Mouse (Mus musculus): Measurements from ENCODE around the gene Slc22a23. TPM values are rescaled to one million over a fixed set of nuclear protein-coding genes. Genes with fewer than 3 reads are reported as not detected.
"Not testable (repeated sequence)": the region's sequence is repeated elsewhere in the genome, so short reads cannot be mapped to it uniquely, and the experiment has no call there.

Gene Slc22a23
- 5.1 and 5.9 TPM in 2 replicates for total RNA-seq (2012; rRNA removed)

DNA sequence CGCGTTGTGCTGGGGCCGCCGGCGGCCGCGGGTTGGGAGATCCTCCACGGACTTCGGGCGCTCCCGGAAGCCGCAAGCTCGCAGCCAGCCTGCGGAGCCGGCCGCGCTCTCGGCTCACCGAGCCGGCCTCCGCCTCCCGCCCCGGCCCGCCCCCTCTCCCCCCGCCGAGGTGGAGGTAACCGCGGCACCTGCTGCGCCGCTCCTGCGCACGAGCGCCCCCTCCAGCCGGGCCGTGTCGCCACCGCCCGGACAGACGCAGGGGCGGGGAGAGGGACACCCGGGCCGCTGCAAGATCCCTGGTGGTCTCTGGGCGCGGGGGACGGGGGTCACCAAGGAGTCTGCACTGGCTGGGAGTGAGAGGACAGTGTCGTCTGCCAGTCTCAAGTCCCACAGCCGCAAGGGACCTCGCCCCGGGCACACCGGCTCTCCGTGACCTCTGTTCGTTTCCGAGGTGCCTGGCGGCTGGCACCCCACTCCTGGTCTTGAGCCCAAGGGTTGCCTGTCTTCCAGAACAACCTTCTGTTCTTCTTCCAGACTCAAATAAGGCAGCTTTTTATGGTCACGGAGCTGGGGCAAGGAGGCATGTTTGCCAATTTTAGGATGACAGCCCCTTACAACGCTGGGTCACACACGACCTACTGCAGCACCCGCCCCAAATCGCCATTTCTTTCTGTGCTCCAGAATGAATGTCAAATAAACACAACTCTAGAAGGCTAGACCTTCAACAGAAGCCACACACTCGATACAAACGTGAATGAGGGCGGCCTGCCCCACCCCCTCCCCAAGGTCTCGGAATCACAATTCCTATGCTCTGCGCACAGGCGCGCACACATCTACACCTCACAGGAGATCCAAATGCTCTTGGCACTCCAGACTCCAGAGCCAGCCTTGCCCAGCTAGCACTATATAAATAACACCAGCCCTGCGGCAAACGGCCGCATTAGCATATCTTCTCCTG lies at the start of gene Slc22a23:
Slc22a23 (minus strand) TSS at position 55 of the 958 bp plus-strand sequence.
- H3K9ac ChIP-seq (ENCODE audit: insufficient read depth, low read depth, low read length, poor library complexity, severe bottlenecking), result peak within 1 kb of the TSS; percentile 78
- H3K36me3 ChIP-seq (ENCODE audit: control insufficient read depth, insufficient read depth, low read length, poor library complexity, severe bottlenecking), result no peaks in the 10 kb centered on the region
- H3K9me3 ChIP-seq (ENCODE audit: control insufficient read depth, insufficient read depth, low read depth, low read length), result no peaks in the 10 kb centered on the region
- DNase-seq (ENCODE audit: low read depth, low spot score), result peak; percentile 56
- in situ Hi-C loops (cut with MboI; ENCODE audit: low sequenced_read_pairs in 2 of 2, unreplicated experiment in 2 of 2), result no loop called here
- no peak within 1 kb of the TSS for H3K27ac ChIP-seq (ENCODE audit: insufficient read depth, low read depth, low read length, poor library complexity, severe bottlenecking)
- peak within 1 kb of the TSS; percentile 83 to 93 for H3K4me3 ChIP-seq (ENCODE audit: insufficient read depth in 1 of 2, low read depth in 1 of 2, low read length in 2 of 2, poor library complexity in 1 of 2, severe bottlenecking in 1 of 2)
- TF ChIP-seq ZNF384 (IDR thresholded peaks at IDR 0.05; ENCODE audit: low read depth, low read length) (no peak), ZC3H11A (IDR thresholded peaks at IDR 0.05; ENCODE audit: borderline replicate concordance, low read depth, low read length) (no peak), CHD2 (IDR thresholded peaks at IDR 0.05; ENCODE audit: low read depth, low read length) (no peak), MAFK (IDR thresholded peaks at IDR 0.05; ENCODE audit: insufficient read depth, low read depth, low read length) (no peak), HCFC1 (IDR thresholded peaks at IDR 0.05; ENCODE audit: borderline replicate concordance, insufficient read depth, low read length) (no peak)
- peaks cover 0 to 7% of the 10 kb centered on the region in 2 experiments; a peak in 1 of 4 replicates for H3K4me1 ChIP-seq (ENCODE audit: control insufficient read depth in 2 of 2, insufficient read depth in 2 of 2, low read length in 2 of 2, poor library complexity in 1 of 2)

DNA sequence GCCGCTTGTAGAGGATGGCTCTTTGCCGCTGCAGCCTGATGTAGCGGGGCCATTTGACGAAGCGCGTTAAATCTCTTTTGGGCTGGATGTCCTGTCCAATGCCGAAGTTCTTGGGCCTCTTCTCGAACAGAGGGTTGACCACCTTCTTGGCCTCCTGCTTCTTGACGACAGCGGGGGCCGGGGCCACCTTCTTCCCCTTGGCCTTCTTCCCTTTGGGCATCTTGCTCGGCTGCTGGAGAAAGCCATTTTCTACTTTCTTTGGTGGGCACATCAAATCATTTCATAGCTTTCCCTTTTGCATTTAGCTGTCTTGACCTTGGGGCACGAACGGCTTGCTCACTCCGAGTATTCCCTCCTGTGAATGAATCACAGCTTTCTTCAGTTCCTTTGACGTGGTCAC lies 49.3 kb upstream of the Slc22a23 start:
- in situ Hi-C loops (cut with MboI; ENCODE audit: low sequenced_read_pairs in 2 of 2, unreplicated experiment in 2 of 2); H3K4me1 ChIP-seq (ENCODE audit: control insufficient read depth in 2 of 2, insufficient read depth in 2 of 2, low read length in 2 of 2, poor library complexity in 1 of 2); H3K9me3 ChIP-seq (ENCODE audit: control insufficient read depth, insufficient read depth, low read depth, low read length); DNase-seq (ENCODE audit: low read depth, low spot score); H3K27ac ChIP-seq (ENCODE audit: insufficient read depth, low read depth, low read length, poor library complexity, severe bottlenecking); H3K9ac ChIP-seq (ENCODE audit: insufficient read depth, low read depth, low read length, poor library complexity, severe bottlenecking); H3K36me3 ChIP-seq (ENCODE audit: control insufficient read depth, insufficient read depth, low read length, poor library complexity, severe bottlenecking); H3K4me3 ChIP-seq (ENCODE audit: insufficient read depth in 1 of 2, low read depth in 1 of 2, low read length in 2 of 2, poor library complexity in 1 of 2, severe bottlenecking in 1 of 2): not testable (repeated sequence)

DNA sequence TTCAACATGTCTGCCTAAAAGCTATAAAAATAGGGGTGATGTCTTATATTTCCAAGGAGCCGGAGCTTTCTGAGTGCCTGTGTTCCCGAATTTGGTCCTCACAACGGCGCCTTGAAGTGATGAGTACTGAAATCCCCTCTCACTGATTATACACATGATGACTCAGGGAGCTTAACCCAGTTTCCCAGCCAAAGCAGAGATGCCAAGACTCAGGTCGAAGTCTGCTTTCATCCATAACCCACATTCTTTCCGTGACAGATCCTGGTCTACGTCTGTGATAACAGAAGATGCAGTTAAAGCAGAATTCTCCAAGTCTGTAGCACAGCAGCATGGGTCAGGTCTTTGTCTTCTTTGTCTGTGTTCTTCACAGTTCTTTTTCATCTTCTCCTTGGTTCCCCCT lies 47.4 kb upstream of the Slc22a23 start:
- Histone ChIP-seq H3K9me3 (ENCODE audit: control insufficient read depth, insufficient read depth, low read depth, low read length) (no peaks in the 10 kb centered on the region), H3K9ac (ENCODE audit: insufficient read depth, low read depth, low read length, poor library complexity, severe bottlenecking) (no peak overlapping the region), H3K4me3 (ENCODE audit: insufficient read depth in 1 of 2, low read depth in 1 of 2, low read length in 2 of 2, poor library complexity in 1 of 2, severe bottlenecking in 1 of 2) (no peak overlapping the region), H3K27ac (ENCODE audit: insufficient read depth, low read depth, low read length, poor library complexity, severe bottlenecking) (no peak overlapping the region), H3K36me3 (ENCODE audit: control insufficient read depth, insufficient read depth, low read length, poor library complexity, severe bottlenecking) (no peaks in the 10 kb centered on the region), H3K4me1 (ENCODE audit: control insufficient read depth in 2 of 2, insufficient read depth in 2 of 2, low read length in 2 of 2, poor library complexity in 1 of 2) (no peaks in the 10 kb centered on the region)
- TF ChIP-seq CHD2 (IDR thresholded peaks at IDR 0.05; ENCODE audit: low read depth, low read length), result no peak
- no peak for TF ChIP-seq ZC3H11A (IDR thresholded peaks at IDR 0.05; ENCODE audit: borderline replicate concordance, low read depth, low read length)
- no peak for TF ChIP-seq MAFK (IDR thresholded peaks at IDR 0.05; ENCODE audit: insufficient read depth, low read depth, low read length)
- no peak for TF ChIP-seq ZNF384 (IDR thresholded peaks at IDR 0.05; ENCODE audit: low read depth, low read length)
- TF ChIP-seq HCFC1 (IDR thresholded peaks at IDR 0.05; ENCODE audit: borderline replicate concordance, insufficient read depth, low read length), result no peak
- DNase-seq (ENCODE audit: low read depth, low spot score), result no peak
- in situ Hi-C loops (cut with MboI; ENCODE audit: low sequenced_read_pairs in 2 of 2, unreplicated experiment in 2 of 2), result no loop called here

DNA sequence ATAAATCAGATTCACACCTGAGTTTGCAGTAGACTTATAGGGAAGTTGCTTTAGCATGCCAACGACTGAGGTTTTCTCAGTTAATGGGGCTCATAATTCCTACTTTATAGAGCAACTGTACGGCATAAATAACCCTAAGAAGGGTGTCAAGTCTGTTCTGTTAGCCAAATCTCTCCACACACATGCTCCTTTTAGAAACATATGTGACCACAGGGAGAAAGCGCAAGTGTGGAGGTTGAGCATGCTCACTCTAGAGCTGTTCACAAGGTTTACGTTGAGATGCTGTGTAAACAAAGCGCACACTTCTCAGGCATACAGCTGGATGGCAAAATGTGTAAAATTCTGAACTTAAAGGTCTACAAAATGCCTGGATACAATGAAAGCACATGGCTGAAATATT lies 43.2 kb upstream of the Slc22a23 start:
- Histone ChIP-seq H3K9me3 (ENCODE audit: control insufficient read depth, insufficient read depth, low read depth, low read length) (no peaks in the 10 kb centered on the region), H3K4me3 (ENCODE audit: insufficient read depth in 1 of 2, low read depth in 1 of 2, low read length in 2 of 2, poor library complexity in 1 of 2, severe bottlenecking in 1 of 2) (no peak overlapping the region), H3K27ac (ENCODE audit: insufficient read depth, low read depth, low read length, poor library complexity, severe bottlenecking) (no peak overlapping the region), H3K4me1 (ENCODE audit: control insufficient read depth in 2 of 2, insufficient read depth in 2 of 2, low read length in 2 of 2, poor library complexity in 1 of 2) (no peaks in the 10 kb centered on the region), H3K36me3 (ENCODE audit: control insufficient read depth, insufficient read depth, low read length, poor library complexity, severe bottlenecking) (no peaks in the 10 kb centered on the region), H3K9ac (ENCODE audit: insufficient read depth, low read depth, low read length, poor library complexity, severe bottlenecking) (no peak overlapping the region)
- DNase-seq (ENCODE audit: low read depth, low spot score), result no peak
- in situ Hi-C loops (cut with MboI; ENCODE audit: low sequenced_read_pairs in 2 of 2, unreplicated experiment in 2 of 2), result no loop called here
- TF ChIP-seq ZC3H11A (IDR thresholded peaks at IDR 0.05; ENCODE audit: borderline replicate concordance, low read depth, low read length), result no peak

DNA sequence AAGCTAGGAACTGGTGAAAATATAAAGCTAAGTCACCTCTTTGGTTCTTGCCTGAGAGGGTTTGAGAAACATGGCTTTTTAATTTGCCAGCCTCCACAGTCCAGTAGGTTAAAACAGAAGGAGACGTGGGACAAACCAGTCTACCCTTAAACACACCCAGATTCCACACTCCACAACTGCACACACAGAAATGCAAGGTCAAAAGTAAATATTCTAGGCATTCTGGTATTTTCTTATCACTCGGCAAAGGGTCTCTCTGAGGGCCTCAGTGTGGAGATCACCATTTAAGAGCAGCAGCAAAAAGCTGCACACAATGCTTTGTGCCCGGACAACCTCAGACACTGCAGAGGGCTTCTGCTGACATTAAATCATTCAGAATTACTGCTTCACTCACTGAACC lies 38.4 kb upstream of the Slc22a23 start:
- in situ Hi-C loops (cut with MboI; ENCODE audit: low sequenced_read_pairs in 2 of 2, unreplicated experiment in 2 of 2), result no loop called here
- DNase-seq (ENCODE audit: low read depth, low spot score), result no peak
- no peaks in the 10 kb centered on the region for H3K4me1 ChIP-seq (ENCODE audit: control insufficient read depth in 2 of 2, insufficient read depth in 2 of 2, low read length in 2 of 2, poor library complexity in 1 of 2)
- H3K9me3 ChIP-seq (ENCODE audit: control insufficient read depth, insufficient read depth, low read depth, low read length), result no peaks in the 10 kb centered on the region
- no peaks in the 10 kb centered on the region for H3K36me3 ChIP-seq (ENCODE audit: control insufficient read depth, insufficient read depth, low read length, poor library complexity, severe bottlenecking)
- no peak overlapping the region for H3K9ac ChIP-seq (ENCODE audit: insufficient read depth, low read depth, low read length, poor library complexity, severe bottlenecking)
- no peak overlapping the region for H3K4me3 ChIP-seq (ENCODE audit: insufficient read depth in 1 of 2, low read depth in 1 of 2, low read length in 2 of 2, poor library complexity in 1 of 2, severe bottlenecking in 1 of 2)
- no peak for TF ChIP-seq CHD2 (IDR thresholded peaks at IDR 0.05; ENCODE audit: low read depth, low read length)
- TF ChIP-seq MAFK (IDR thresholded peaks at IDR 0.05; ENCODE audit: insufficient read depth, low read depth, low read length), result no peak
- no peak for TF ChIP-seq ZC3H11A (IDR thresholded peaks at IDR 0.05; ENCODE audit: borderline replicate concordance, low read depth, low read length)
- TF ChIP-seq HCFC1 (IDR thresholded peaks at IDR 0.05; ENCODE audit: borderline replicate concordance, insufficient read depth, low read length), result no peak
- no peak for TF ChIP-seq ZNF384 (IDR thresholded peaks at IDR 0.05; ENCODE audit: low read depth, low read length)
- H3K27ac ChIP-seq (ENCODE audit: insufficient read depth, low read depth, low read length, poor library complexity, severe bottlenecking), result no peak overlapping the region

Measured in ES-E14 (cell line).